Mouse (Mus musculus) lung, postnatal 0 days (tissue): ENCODE measurements around the gene Scn2b. TPM values are rescaled to one million over a fixed set of nuclear protein-coding genes. Genes with fewer than 3 reads are reported as not detected.
A peak's percentile ranks its signal among the peaks of the same experiment; 100 is the strongest.

Experiments
- ATAC-seq: fragments of 200-750 bp; cut with Nextera tagmentation; 2 replicates; pipeline ENCODE4 v1.8.0; 2017; ENCODE audit warnings: moderate library complexity
- DNase-seq: peaks from one replicate; pipeline ENCODE4 v3.0.0-alpha.2; 2016; ENCODE audit warnings: low spot score
- H3K27ac ChIP-seq: fragments of 300-500 bp; sonication (generic); 2 replicates; pipeline ENCODE4 v1.5.1; 2014; ENCODE audit warnings: antibody characterized with exemption, mild to moderate bottlenecking, low read length, mixed read lengths
- H3K27me3 ChIP-seq: fragments of 300-500 bp; sonication (generic); replicated peaks from 2 replicates; pipeline ENCODE4 v1.6.1; 2014; ENCODE audit warnings: low read length, mixed read lengths; ENCODE audit not compliant: insufficient read depth
- H3K36me3 ChIP-seq: fragments of 300-500 bp; sonication (generic); 2 replicates; pipeline ENCODE4 v1.6.1; 2014; ENCODE audit warnings: low read length, mixed read lengths; ENCODE audit not compliant: insufficient read depth
- H3K4me1 ChIP-seq: fragments of 300-500 bp; sonication (generic); 2 replicates; pipeline ENCODE4 v1.6.1; 2014; ENCODE audit warnings: antibody characterized with exemption, low read depth, low read length, mixed read lengths; ENCODE audit not compliant: insufficient read depth
- H3K4me2 ChIP-seq: fragments of 300-500 bp; sonication (generic); replicated peaks from 2 replicates; pipeline ENCODE4 v1.6.1; 2014; ENCODE audit warnings: low read depth, mild to moderate bottlenecking, low read length, moderate library complexity, mixed read lengths
- H3K4me3 ChIP-seq: fragments of 300-500 bp; sonication (generic); 2 replicates; pipeline ENCODE4 v1.5.1; 2014; ENCODE audit warnings: low read depth, low read length
- H3K9ac ChIP-seq: fragments of 300-500 bp; sonication (generic); replicated peaks from 2 replicates; pipeline ENCODE4 v1.6.1; 2014; ENCODE audit warnings: low read depth, mild to moderate bottlenecking
- H3K9me3 ChIP-seq: fragments of 300-500 bp; sonication (generic); 2 replicates; pipeline ENCODE4 v1.6.1; 2016; ENCODE audit warnings: low read length, mixed read lengths
- CTCF ChIP-seq: IDR thresholded peaks from 2 replicates; pipeline ENCODE4 v1.5.1; 2016; ENCODE audit warnings: antibody characterized with exemption, mild to moderate bottlenecking
- EP300 ChIP-seq: IDR thresholded peaks from 2 replicates; pipeline ENCODE4 v1.6.1; 2016; ENCODE audit warnings: antibody characterized with exemption, mild to moderate bottlenecking, control low read depth
- WGBS: fragments of 180-500 bp; shearing (Covaris S2); extraction: QIAGEN DNeasy Blood & Tissue Kit; methylation state at CpG from one replicate; pipeline ENCODE4 v1.1.7; 2014; 5-methylcytosine and 5-hydroxymethylcytosine counted together
- polyA plus RNA-seq: library from polyadenylated mRNA; unstranded; fragments of >200 nt; fragmentation: Nextera tagmentation; extraction: Ambion mirVana; gene quantifications from 2 replicates; pipeline ENCODE4 v1.2.1, GENCODE M21; 2015

Gene Scn2b
- polyA plus RNA-seq, 1 experiment from 2014 or later: 0.27 TPM

GRCm38 (mm10) chr9:45098426-45098825 lies 19.2 kb upstream of the Scn2b start:
- WGBS: 33% methylated on average over 3 of the region's 3 CpGs
- ATAC-seq: no peak
- Histone ChIP-seq H3K27me3 (no peaks in the 10 kb centered on the region), H3K9me3 (no peaks in the 10 kb centered on the region), H3K4me2 (no peak overlapping the region), H3K9ac (no peak overlapping the region), H3K4me3 (no peak overlapping the region), H3K4me1 (no peaks in the 10 kb centered on the region), H3K27ac (no peak overlapping the region), H3K36me3 (no peaks in the 10 kb centered on the region)
- DNase-seq: no peak
- no peak for TF ChIP-seq EP300
- TF ChIP-seq CTCF: no peak

GRCm38 (mm10) chr9:45102528-45102927 lies 15.1 kb upstream of the Scn2b start:
- H3K9ac ChIP-seq: no peak overlapping the region
- no peak overlapping the region for H3K27ac ChIP-seq
- no peak for TF ChIP-seq CTCF
- no peak for TF ChIP-seq EP300
- H3K4me3 ChIP-seq: no peak overlapping the region
- ATAC-seq (no peak), DNase-seq (no peak)
- no peaks in the 10 kb centered on the region for H3K27me3 ChIP-seq
- no peak overlapping the region for H3K4me2 ChIP-seq
- H3K9me3 ChIP-seq: no peaks in the 10 kb centered on the region
- no peaks in the 10 kb centered on the region for H3K36me3 ChIP-seq
- 69% methylated on average over 1 of the region's 1 CpGs for WGBS
- no peaks in the 10 kb centered on the region for H3K4me1 ChIP-seq

GRCm38 (mm10) chr9:45103211-45103979 lies 14.2 kb upstream of the Scn2b start:
- H3K36me3 ChIP-seq: no peaks in the 10 kb centered on the region
- no peaks in the 10 kb centered on the region for H3K4me1 ChIP-seq
- H3K9me3 ChIP-seq: no peaks in the 10 kb centered on the region
- TF ChIP-seq EP300 (no peak), CTCF (no peak)
- no peak overlapping the region for H3K4me3 ChIP-seq
- DNase-seq (peak; percentile 16), ATAC-seq (no peak)
- WGBS: 39% methylated on average over 11 of the region's 11 CpGs
- H3K4me2 ChIP-seq: no peak overlapping the region
- H3K27me3 ChIP-seq: no peaks in the 10 kb centered on the region
- no peak overlapping the region for H3K9ac ChIP-seq
- no peak overlapping the region for H3K27ac ChIP-seq

GRCm38 (mm10) chr9:45105596-45106374 lies 11.8 kb upstream of the Scn2b start:
- no peak for TF ChIP-seq EP300
- no peak for TF ChIP-seq CTCF
- Histone ChIP-seq H3K4me1 (no peaks in the 10 kb centered on the region), H3K27me3 (no peaks in the 10 kb centered on the region), H3K36me3 (no peaks in the 10 kb centered on the region), H3K9me3 (no peaks in the 10 kb centered on the region), H3K4me2 (no peak overlapping the region), H3K27ac (no peak overlapping the region), H3K9ac (no peak overlapping the region), H3K4me3 (no peak overlapping the region)
- DNase-seq (no peak), ATAC-seq (no peak)
- 67% methylated on average over 2 of the region's 2 CpGs for WGBS

GRCm38 (mm10) chr9:45115706-45116105 lies 1.9 kb upstream of the Scn2b start:
- no peaks in the 10 kb centered on the region for H3K36me3 ChIP-seq
- TF ChIP-seq CTCF (no peak), EP300 (no peak)
- peak overlapping the region; percentile 30; the same call in 1 of the 2 replicates for H3K4me2 ChIP-seq
- 6% methylated on average over 14 of the region's 14 CpGs for WGBS
- H3K27ac ChIP-seq: no peak overlapping the region
- H3K4me1 ChIP-seq: no peaks in the 10 kb centered on the region; the same call in 1 of the 2 replicates
- ATAC-seq: no peak
- H3K9me3 ChIP-seq: no peaks in the 10 kb centered on the region
- H3K27me3 ChIP-seq: no peaks in the 10 kb centered on the region
- no peak overlapping the region for H3K4me3 ChIP-seq
- H3K9ac ChIP-seq: no peak overlapping the region
- peak; percentile 12 for DNase-seq

- ATAC-seq (no peak), DNase-seq (peak; percentile 16)
- H3K9me3 ChIP-seq: no peaks in the 10 kb centered on the region
- H3K36me3 ChIP-seq: no peaks in the 10 kb centered on the region
- no peaks in the 10 kb centered on the region for H3K27me3 ChIP-seq
- no peak overlapping the region for H3K4me2 ChIP-seq
- TF ChIP-seq CTCF (no peak), EP300 (no peak)
- 47% methylated on average over 9 of the region's 9 CpGs for WGBS
- H3K27ac ChIP-seq: no peak overlapping the region
- no peaks in the 10 kb centered on the region; the same call in 1 of the 2 replicates for H3K4me1 ChIP-seq
- H3K9ac ChIP-seq: no peak overlapping the region
- H3K4me3 ChIP-seq: no peak overlapping the region
Observed at GRCm38 (mm10) chr9:45116819-45117218, 763 bp upstream of the Scn2b start.
